Mouse (Mus musculus) midbrain, postnatal 0 days (tissue): ENCODE data around the gene Ect2l. TPM values are rescaled to one million over a fixed set of nuclear protein-coding genes. Genes with fewer than 3 reads are reported as not detected.

ENCODE experiments used
- ATAC-seq: fragments of 200-750 bp; cut with Nextera tagmentation; 2 replicates; pipeline ENCODE4 v1.8.0; 2017; ENCODE audit warnings: moderate number of reproducible peaks, mild to moderate bottlenecking, moderate TSS enrichment, moderate library complexity; ENCODE audit not compliant: low FRiP score
- DNase-seq: peaks from one replicate; pipeline ENCODE4 v3.0.0-alpha.2; 2015; ENCODE audit warnings: low spot score
- H3K27ac ChIP-seq: fragments of 300-500 bp; sonication (generic); 2 replicates; pipeline ENCODE4 v1.5.1; 2014; ENCODE audit warnings: low read depth, mild to moderate bottlenecking, low read length, mixed read lengths
- H3K27me3 ChIP-seq: fragments of 300-500 bp; sonication (generic); 2 replicates; pipeline ENCODE4 v1.6.1; 2014; ENCODE audit warnings: low read length, control low read depth, mixed read lengths; ENCODE audit not compliant: insufficient read depth
- H3K36me3 ChIP-seq: fragments of 300-500 bp; sonication (generic); 2 replicates; pipeline ENCODE4 v1.6.1; 2014; ENCODE audit warnings: low read length, control low read depth, mixed read lengths; ENCODE audit not compliant: insufficient read depth
- H3K4me1 ChIP-seq: fragments of 300-500 bp; sonication (generic); 2 replicates; pipeline ENCODE4 v1.6.1; 2014; ENCODE audit warnings: mild to moderate bottlenecking, control low read depth, antibody characterized with exemption, low read length, mixed read lengths; ENCODE audit not compliant: insufficient read depth
- H3K4me2 ChIP-seq: fragments of 300-500 bp; sonication (generic); 2 replicates; pipeline ENCODE4 v1.6.1; 2014; ENCODE audit warnings: low read depth, mild to moderate bottlenecking, low read length, mixed read lengths; ENCODE audit not compliant: poor library complexity, severe bottlenecking
- H3K4me3 ChIP-seq: fragments of 300-500 bp; sonication (generic); 2 replicates; pipeline ENCODE4 v1.5.1; 2014; ENCODE audit warnings: low read depth, mild to moderate bottlenecking, low read length, moderate library complexity
- H3K9ac ChIP-seq: fragments of 300-500 bp; sonication (generic); replicated peaks from 2 replicates; pipeline ENCODE4 v1.6.1; 2014; ENCODE audit warnings: mild to moderate bottlenecking, low read length, moderate library complexity, mixed read lengths; ENCODE audit not compliant: poor library complexity, severe bottlenecking
- H3K9me3 ChIP-seq: fragments of 300-500 bp; sonication (generic); 2 replicates; pipeline ENCODE4 v1.6.1; 2016; ENCODE audit warnings: low read length, control low read depth
- CTCF ChIP-seq: IDR thresholded peaks from 2 replicates; pipeline ENCODE4 v1.5.1; 2016; ENCODE audit warnings: antibody characterized with exemption, mild to moderate bottlenecking
- WGBS: fragments of 180-500 bp; shearing (Covaris S2); extraction: QIAGEN DNeasy Blood & Tissue Kit; methylation state at CpG from one replicate; pipeline ENCODE4 v1.1.7; 2014; 5-methylcytosine and 5-hydroxymethylcytosine counted together
- polyA plus RNA-seq: library from polyadenylated mRNA; unstranded; fragments of >200 nt; fragmentation: Nextera tagmentation; extraction: Ambion mirVana; gene quantifications from 2 replicates; pipeline ENCODE4 v1.2.1, GENCODE M21; 2015
- total RNA-seq: library from RNA; depleted of rRNA; stranded (reverse); fragments of >200 nt; gene quantifications from 2 replicates; pipeline ENCODE4 v1.2.3, GENCODE M21; 2014

The Ect2l gene
- total and polyA plus RNA-seq, 2 experiments from 2014 or later, result 0.11 to 0.64 TPM

GRCm38 (mm10) chr10:18130276-18130675 is 80.4 kb downstream of the Ect2l start:
- no peak overlapping the region for H3K4me2 ChIP-seq
- WGBS, result 99% methylated on average over 5 of the region's 5 CpGs
- no peak for TF ChIP-seq CTCF
- no peak overlapping the region for H3K4me3 ChIP-seq
- ATAC-seq (no peak), DNase-seq (no peak)
- H3K4me1 ChIP-seq, result no peaks in the 10 kb centered on the region
- no peak overlapping the region for H3K9ac ChIP-seq
- H3K27ac ChIP-seq, result no peak overlapping the region
- H3K36me3 ChIP-seq, result peaks cover 8% of the 10 kb centered on the region
- H3K27me3 ChIP-seq, result no peaks in the 10 kb centered on the region
- H3K9me3 ChIP-seq, result no peaks in the 10 kb centered on the region

GRCm38 (mm10) chr10:18118336-18118735 is 92.4 kb downstream of the Ect2l start:
- TF ChIP-seq CTCF, result no peak
- no peaks in the 10 kb centered on the region for H3K27me3 ChIP-seq
- no peak overlapping the region for H3K27ac ChIP-seq
- no peak for DNase-seq
- H3K4me2 ChIP-seq, result no peak overlapping the region
- no peaks in the 10 kb centered on the region for H3K9me3 ChIP-seq
- no peak overlapping the region for H3K4me3 ChIP-seq
- H3K36me3 ChIP-seq, result peaks cover 40% of the 10 kb centered on the region
- no peak for ATAC-seq
- 85% methylated on average over 8 of the region's 8 CpGs for WGBS
- no peaks in the 10 kb centered on the region for H3K4me1 ChIP-seq
- no peak overlapping the region for H3K9ac ChIP-seq

GRCm38 (mm10) chr10:18113473-18114093 is 97.1 kb downstream of the Ect2l start:
- no peak overlapping the region for H3K4me3 ChIP-seq
- DNase-seq (no peak), ATAC-seq (no peak)
- no peak overlapping the region for H3K27ac ChIP-seq
- 81% methylated on average over 10 of the region's 10 CpGs for WGBS
- H3K4me1 ChIP-seq, result no peaks in the 10 kb centered on the region
- H3K9me3 ChIP-seq, result no peaks in the 10 kb centered on the region
- no peaks in the 10 kb centered on the region for H3K27me3 ChIP-seq
- H3K9ac ChIP-seq, result no peak overlapping the region
- H3K4me2 ChIP-seq, result no peak overlapping the region
- TF ChIP-seq CTCF, result no peak
- H3K36me3 ChIP-seq, result peaks cover 11% of the 10 kb centered on the region

GRCm38 (mm10) chr10:18110940-18111339 is 99.8 kb downstream of the Ect2l start:
- ATAC-seq, result no peak

GRCm38 (mm10) chr10:18107471-18107870 is 103.2 kb downstream of the Ect2l start:
- Histone ChIP-seq H3K9me3 (no peaks in the 10 kb centered on the region), H3K4me2 (no peak overlapping the region), H3K4me1 (no peaks in the 10 kb centered on the region), H3K27ac (no peak overlapping the region), H3K36me3 (peaks cover 14% of the 10 kb centered on the region; the same call in 1 of the 2 replicates), H3K27me3 (no peaks in the 10 kb centered on the region), H3K4me3 (no peak overlapping the region), H3K9ac (no peak overlapping the region)
- DNase-seq (peak; percentile 32), ATAC-seq (no peak)
- TF ChIP-seq CTCF, result peak; percentile 65
- 76% methylated on average over 5 of the region's 5 CpGs for WGBS

More at GRCm38 (mm10) chr10:18110940-18111339, 99.8 kb downstream of the Ect2l start:
- no peaks in the 10 kb centered on the region for H3K4me1 ChIP-seq
- DNase-seq, result no peak
- H3K9me3 ChIP-seq, result no peaks in the 10 kb centered on the region
- no peak overlapping the region for H3K9ac ChIP-seq
- H3K27ac ChIP-seq, result no peak overlapping the region
- no peaks in the 10 kb centered on the region; the same call in 1 of the 2 replicates for H3K36me3 ChIP-seq
- no peak overlapping the region for H3K4me2 ChIP-seq
- H3K27me3 ChIP-seq, result no peaks in the 10 kb centered on the region
- H3K4me3 ChIP-seq, result no peak overlapping the region
- no peak for TF ChIP-seq CTCF

- DNase-seq (peak; percentile 4), ATAC-seq (no peak)
- TF ChIP-seq CTCF, result peak; percentile 44
- H3K4me2 ChIP-seq, result no peak overlapping the region
- no peaks in the 10 kb centered on the region for H3K27me3 ChIP-seq
- no peak overlapping the region for H3K9ac ChIP-seq
- peaks cover 24% of the 10 kb centered on the region for H3K36me3 ChIP-seq
- H3K4me1 ChIP-seq, result no peaks in the 10 kb centered on the region
- WGBS, result 55% methylated on average over 5 of the region's 5 CpGs
- H3K27ac ChIP-seq, result no peak overlapping the region
- H3K9me3 ChIP-seq, result no peaks in the 10 kb centered on the region
- H3K4me3 ChIP-seq, result no peak overlapping the region
These were observed 108.5 kb downstream of the Ect2l start for GRCm38 (mm10) chr10:18102166-18102565.
